Mouse (Mus musculus) liver, adult 2 months (tissue): ENCODE data around the gene Fmo5. TPM values are rescaled to one million over a fixed set of nuclear protein-coding genes. Genes with fewer than 3 reads are reported as not detected.

Experiments used
- DNase-seq: peaks from one replicate; pipeline ENCODE4 v3.0.0-alpha.2; 2011; ENCODE audit warnings: low read depth, low spot score; ENCODE audit errors: extremely low read depth
- H3K27ac ChIP-seq: fragments of 200-500 bp; replicated peaks from 2 replicates; pipeline ENCODE4 v1.5.1; 2012; ENCODE audit warnings: low read depth, mild to moderate bottlenecking, control low read depth, inconsistent platforms, low read length; ENCODE audit not compliant: insufficient read depth
- H3K27me3 ChIP-seq: fragments of 200-500 bp; 2 replicates; pipeline ENCODE4 v1.6.1; 2012; ENCODE audit warnings: mild to moderate bottlenecking, moderate library complexity, low read length, inconsistent platforms; ENCODE audit not compliant: control insufficient read depth, insufficient read depth
- H3K36me3 ChIP-seq: fragments of 200-500 bp; 2 replicates; pipeline ENCODE4 v1.6.1; 2012; ENCODE audit warnings: low read length, inconsistent platforms; ENCODE audit not compliant: control insufficient read depth, insufficient read depth
- H3K4me1 ChIP-seq: fragments of 200-500 bp; 2 replicates; pipeline ENCODE4 v1.6.1; 2011; ENCODE audit warnings: low read length; ENCODE audit not compliant: control insufficient read depth, insufficient read depth
- H3K4me3 ChIP-seq: fragments of 200-500 bp; 2 replicates; pipeline ENCODE4 v1.5.1; 2011; ENCODE audit warnings: low read depth, mild to moderate bottlenecking, control low read depth, low read length, moderate library complexity; ENCODE audit not compliant: insufficient read depth
- H3K79me2 ChIP-seq: fragments of 200-500 bp; 2 replicates; pipeline ENCODE4 v1.6.1; 2012; ENCODE audit warnings: inconsistent platforms, mild to moderate bottlenecking, low read length, moderate library complexity; ENCODE audit not compliant: control insufficient read depth, insufficient read depth
- H3K9ac ChIP-seq: fragments of 200-500 bp; 2 replicates; pipeline ENCODE4 v1.6.1; 2012; ENCODE audit warnings: low read depth, mild to moderate bottlenecking, control low read depth, inconsistent platforms, low read length
- CTCF ChIP-seq: fragments of 200-500 bp; IDR thresholded peaks from 2 replicates; pipeline ENCODE4 v1.5.1; 2011; ENCODE audit warnings: low read depth, low read length, control low read depth
- POLR2A ChIP-seq: fragments of 200-500 bp; IDR thresholded peaks from 2 replicates; pipeline ENCODE4 v1.6.1; 2011; ENCODE audit warnings: low read length, control low read depth; ENCODE audit not compliant: insufficient read depth; ENCODE audit errors: extremely low read depth
- WGBS: fragments of 180-500 bp; shearing (Covaris S2); methylation state at CpG from one replicate; pipeline ENCODE4 v1.1.7; 2018; 5-methylcytosine and 5-hydroxymethylcytosine counted together
- polyA plus RNA-seq: library from polyadenylated mRNA; depleted of rRNA; stranded (reverse); fragments of >200 nt; gene quantifications from 2 replicates; pipeline ENCODE4 v1.2.3, GENCODE M21; 2012; rRNA removed
- total RNA-seq: library from RNA; depleted of rRNA; stranded (reverse); fragments of >200 nt; gene quantifications from 2 replicates; pipeline ENCODE4 v1.2.3, GENCODE M21; 2014; rRNA removed

The Fmo5 gene
- total and polyA plus RNA-seq, 2 experiments: 145 to 352 TPM

DNA sequence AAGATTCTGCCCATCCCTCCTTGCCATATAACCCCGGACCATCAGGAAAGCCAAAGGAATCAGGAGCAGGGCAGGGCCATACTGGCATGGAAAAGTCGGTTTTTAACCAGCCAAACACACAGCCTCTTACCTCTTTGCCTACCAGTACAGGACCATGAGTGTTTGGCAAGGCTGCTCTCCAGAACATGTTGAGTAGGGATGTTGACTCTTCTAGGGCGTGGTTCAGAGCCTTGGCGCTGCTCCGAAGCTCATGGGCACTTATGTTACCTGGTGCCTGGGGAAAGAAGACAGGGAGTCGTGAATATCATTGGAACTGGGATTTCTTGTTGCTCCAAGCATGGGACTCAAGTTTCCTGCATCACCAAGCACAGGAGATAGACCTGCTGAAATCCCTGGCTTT, 65.2 kb downstream of the Fmo5 start:
- no peak overlapping the region for H3K4me3 ChIP-seq
- no peak overlapping the region for H3K27ac ChIP-seq
- no peaks in the 10 kb centered on the region for H3K79me2 ChIP-seq
- no peaks in the 10 kb centered on the region for H3K4me1 ChIP-seq
- TF ChIP-seq CTCF (no peak), POLR2A (no peak)
- no peak for DNase-seq
- H3K9ac ChIP-seq: no peak overlapping the region
- no peaks in the 10 kb centered on the region for H3K27me3 ChIP-seq
- WGBS: 89% methylated on average over 6 of the region's 6 CpGs
- peaks cover 37% of the 10 kb centered on the region for H3K36me3 ChIP-seq

DNA sequence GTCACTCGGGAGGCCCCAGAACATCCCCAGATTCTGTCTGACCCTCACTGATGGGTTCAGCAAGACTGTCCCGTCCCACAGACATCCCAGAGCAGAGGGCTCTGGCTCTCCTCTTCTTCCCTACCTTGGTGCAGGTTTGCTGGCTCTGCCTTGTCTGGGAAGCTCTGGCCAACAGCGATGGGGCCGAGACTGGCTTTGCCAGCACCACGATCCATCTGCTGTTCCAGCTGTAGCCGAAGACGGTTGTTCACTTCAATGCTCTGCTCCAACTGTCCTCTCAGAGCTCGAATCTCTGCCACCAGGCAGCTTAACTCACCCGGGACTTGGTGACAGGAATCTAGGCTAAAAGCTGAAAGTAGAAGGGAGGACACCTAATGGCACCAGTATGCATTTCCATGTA, 68.3 kb downstream of the Fmo5 start:
- Histone ChIP-seq H3K9ac (no peak overlapping the region), H3K79me2 (no peaks in the 10 kb centered on the region), H3K4me1 (no peaks in the 10 kb centered on the region), H3K4me3 (no peak overlapping the region), H3K36me3 (peaks cover 45% of the 10 kb centered on the region), H3K27ac (no peak overlapping the region), H3K27me3 (no peaks in the 10 kb centered on the region)
- no peak for TF ChIP-seq CTCF
- TF ChIP-seq POLR2A: no peak
- DNase-seq: no peak
- 89% methylated on average over 9 of the region's 9 CpGs for WGBS

DNA sequence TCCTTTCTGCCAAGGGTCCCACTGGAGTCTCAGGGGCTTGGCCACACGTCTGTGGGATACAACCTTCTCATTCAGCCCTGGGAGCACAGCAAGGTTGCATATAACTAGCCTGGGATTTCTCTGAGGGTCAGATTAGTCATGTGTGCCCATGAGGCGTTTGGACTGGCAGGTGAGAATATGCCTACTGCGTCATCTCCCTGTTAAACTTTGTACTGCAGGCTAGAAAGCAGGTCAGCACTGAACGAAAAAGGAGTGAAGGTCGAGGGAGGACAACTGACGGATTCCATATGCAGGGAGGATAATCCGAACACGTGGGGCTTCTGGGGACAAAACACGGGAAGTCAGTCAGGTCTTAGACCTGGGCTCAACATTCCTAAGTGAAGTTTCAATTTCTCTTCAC, 68.7 kb downstream of the Fmo5 start:
- DNase-seq: peak; percentile 83
- H3K27ac ChIP-seq: no peak overlapping the region
- H3K79me2 ChIP-seq: no peaks in the 10 kb centered on the region
- H3K4me3 ChIP-seq: no peak overlapping the region
- no peaks in the 10 kb centered on the region for H3K4me1 ChIP-seq
- peaks cover 43% of the 10 kb centered on the region for H3K36me3 ChIP-seq
- no peaks in the 10 kb centered on the region for H3K27me3 ChIP-seq
- 71% methylated on average over 9 of the region's 9 CpGs for WGBS
- TF ChIP-seq POLR2A: no peak
- no peak for TF ChIP-seq CTCF
- no peak overlapping the region for H3K9ac ChIP-seq

DNA sequence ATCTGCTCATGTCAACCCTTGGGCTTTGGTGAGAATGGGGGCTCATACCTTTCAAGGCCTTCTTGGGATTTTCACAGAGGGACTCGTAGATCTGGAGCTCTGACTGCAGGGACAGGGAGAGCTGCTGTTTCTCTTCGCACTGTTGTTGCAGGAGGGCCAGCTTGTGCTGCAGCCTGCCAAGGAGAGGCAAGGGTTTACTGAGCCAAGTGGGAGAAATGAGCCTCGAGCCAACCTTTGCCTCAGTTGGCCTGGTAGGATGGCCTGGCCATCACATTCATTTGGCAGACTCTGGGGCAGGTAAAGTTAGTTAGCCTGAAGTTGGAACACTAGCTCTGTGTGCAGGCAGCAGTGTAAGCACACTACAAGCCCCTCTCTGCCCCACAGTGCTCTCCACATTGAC, 70.5 kb downstream of the Fmo5 start:
- Histone ChIP-seq H3K79me2 (no peaks in the 10 kb centered on the region), H3K4me1 (no peaks in the 10 kb centered on the region), H3K27me3 (no peaks in the 10 kb centered on the region), H3K4me3 (no peak overlapping the region), H3K9ac (no peak overlapping the region), H3K27ac (no peak overlapping the region), H3K36me3 (peaks cover 40% of the 10 kb centered on the region)
- 34% methylated on average over 3 of the region's 3 CpGs for WGBS
- DNase-seq: peak; percentile 87
- no peak for TF ChIP-seq CTCF
- no peak for TF ChIP-seq POLR2A

DNA sequence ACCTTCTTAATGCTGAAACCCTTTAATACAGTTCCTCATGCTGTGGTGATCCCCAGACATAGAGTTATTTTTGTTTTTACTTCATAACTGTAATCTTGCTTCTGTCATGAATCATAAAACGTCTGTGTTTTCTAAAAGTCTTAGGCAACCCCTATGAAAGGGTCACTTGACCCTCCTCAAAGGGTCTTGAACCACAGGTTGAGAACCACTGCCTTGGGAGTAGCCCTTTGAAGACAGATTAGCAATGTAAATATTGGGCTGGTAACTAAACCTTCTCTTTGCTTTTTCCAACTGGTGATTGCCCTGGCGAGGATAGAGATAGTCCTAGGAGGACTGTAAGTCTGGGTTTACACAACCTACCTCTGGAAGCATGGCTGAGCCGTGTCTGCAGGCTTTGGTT, 72.6 kb downstream of the Fmo5 start:
- Histone ChIP-seq H3K4me3 (no peak overlapping the region), H3K4me1 (no peaks in the 10 kb centered on the region)
- 64% methylated on average over 3 of the region's 3 CpGs for WGBS

DNA sequence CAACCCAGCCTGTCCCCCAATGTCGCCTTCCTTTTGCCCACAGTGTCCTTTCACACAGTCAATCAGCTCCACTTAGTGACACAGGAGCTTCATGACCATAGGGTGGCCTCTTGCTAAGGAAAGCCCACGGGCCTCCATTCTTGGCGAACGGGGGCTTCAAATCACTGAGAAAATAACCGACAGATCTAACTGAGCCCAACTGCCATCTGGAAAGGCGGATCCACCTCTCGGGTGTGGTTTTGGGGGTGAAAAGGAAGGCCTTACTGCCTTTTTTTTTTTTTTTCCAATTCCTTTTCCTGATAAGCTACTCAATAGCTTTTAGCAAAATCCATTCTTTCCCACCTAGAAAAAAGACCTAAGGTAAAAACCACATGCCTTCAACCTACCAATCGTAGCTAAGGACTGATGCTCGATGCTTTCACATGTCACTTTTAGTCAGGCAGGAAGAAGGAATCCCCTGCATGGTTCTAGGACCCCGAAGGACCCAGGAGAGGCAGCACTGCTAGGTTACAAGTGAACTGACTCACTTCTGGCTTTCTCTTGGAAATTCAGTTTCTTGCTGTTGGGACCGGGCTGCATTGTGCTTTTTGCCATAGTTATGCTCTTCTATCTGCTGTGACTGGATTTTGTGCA, 74.0 kb downstream of the Fmo5 start:
- no peak overlapping the region for H3K27ac ChIP-seq
- WGBS: 94% methylated on average over 11 of the region's 11 CpGs
- no peaks in the 10 kb centered on the region for H3K27me3 ChIP-seq
- TF ChIP-seq POLR2A: no peak
- TF ChIP-seq CTCF: no peak
- no peaks in the 10 kb centered on the region for H3K79me2 ChIP-seq
- no peak for DNase-seq
- no peak overlapping the region for H3K4me3 ChIP-seq
- H3K36me3 ChIP-seq: peaks cover 45% of the 10 kb centered on the region
- no peaks in the 10 kb centered on the region for H3K4me1 ChIP-seq
- H3K9ac ChIP-seq: no peak overlapping the region

More for the DNA sequence above, 72.6 kb downstream of the Fmo5 start:
- Histone ChIP-seq H3K36me3 (peaks cover 43% of the 10 kb centered on the region), H3K9ac (no peak overlapping the region), H3K27ac (no peak overlapping the region), H3K79me2 (no peaks in the 10 kb centered on the region), H3K27me3 (no peaks in the 10 kb centered on the region)
- TF ChIP-seq POLR2A: no peak
- no peak for TF ChIP-seq CTCF
- DNase-seq: no peak

Other genes starting within 250 kb of the Fmo5 start
- not detected in 2 replicates for gene Olfr1402, start 206.8 kb upstream of the Fmo5 start, total RNA-seq
- not detected in 2 replicates for gene Olfr1402, start 206.8 kb upstream of the Fmo5 start, polyA plus RNA-seq
- 7.3 and 7.7 TPM in 2 replicates for gene Chd1l, start 18.6 kb upstream of the Fmo5 start, total RNA-seq
- 2.3 and 2.4 TPM in 2 replicates for gene Chd1l, start 18.6 kb upstream of the Fmo5 start, polyA plus RNA-seq
- gene Prkab2, start 29.4 kb downstream of the Fmo5 start, total RNA-seq: 0.81 and 0.83 TPM in 2 replicates
- 1.5 TPM in 2 replicates for gene Prkab2, start 29.4 kb downstream of the Fmo5 start, polyA plus RNA-seq
- not detected in 2 replicates for gene Gm17651, start 45.9 kb downstream of the Fmo5 start, total RNA-seq
- gene Gm17651, start 45.9 kb downstream of the Fmo5 start, polyA plus RNA-seq: not detected in 2 replicates